Mouse (Mus musculus) brain, embryonic 14.5 days (tissue): ENCODE data around the gene Anxa7. TPM values are rescaled to one million over a fixed set of nuclear protein-coding genes. Genes with fewer than 3 reads are reported as not detected.
A peak's percentile ranks its signal among the peaks of the same experiment; 100 is the strongest.

Experiments used
- DNase-seq: peaks from one replicate; pipeline ENCODE4 v3.0.0-alpha.2; 2011; ENCODE audit warnings: low read depth
- CTCF ChIP-seq: fragments of 200-500 bp; IDR thresholded peaks from 2 replicates; pipeline ENCODE4 v1.5.1; 2012; ENCODE audit warnings: inconsistent platforms, mild to moderate bottlenecking, moderate library complexity, borderline replicate concordance; ENCODE audit not compliant: insufficient read depth, insufficient read length; ENCODE audit errors: extremely low read depth
- POLR2A ChIP-seq: fragments of 200-500 bp; IDR thresholded peaks from 2 replicates; pipeline ENCODE4 v1.6.1; 2012; ENCODE audit warnings: mild to moderate bottlenecking, inconsistent platforms, borderline replicate concordance; ENCODE audit not compliant: poor library complexity, insufficient read depth, insufficient read length, severe bottlenecking; ENCODE audit errors: extremely low read depth
- polyA plus RNA-seq: library from polyadenylated mRNA; depleted of rRNA; stranded (reverse); fragments of >200 nt; gene quantifications from 2 replicates; pipeline ENCODE4 v1.2.3, GENCODE M21; 2012; rRNA removed

Anxa7 gene
- polyA plus RNA-seq = 18.0 and 18.9 TPM in 2 replicates

GRCm38 (mm10) chr14:20479291-20480194, at the start of gene Anxa7:
Gene Anxa7, minus strand, starts transcription at chr14:20480133.
- DNase-seq = peak; percentile 69
- TF ChIP-seq POLR2A (0 out of 2 replicates have a peak, but pooled peaks have one; percentile 18), CTCF (no peak)

GRCm38 (mm10) chr14:20529643-20530042, 49.7 kb upstream of the Anxa7 start:
- DNase-seq = no peak
- TF ChIP-seq POLR2A (no peak), CTCF (no peak)

GRCm38 (mm10) chr14:20520179-20520578, 40.2 kb upstream of the Anxa7 start:
- no peak for TF ChIP-seq CTCF
- TF ChIP-seq POLR2A = no peak
- DNase-seq = no peak

GRCm38 (mm10) chr14:20508424-20508823, 28.5 kb upstream of the Anxa7 start:
- no peak for TF ChIP-seq POLR2A
- no peak for TF ChIP-seq CTCF
- no peak for DNase-seq

GRCm38 (mm10) chr14:20502966-20503365, 23.0 kb upstream of the Anxa7 start:
- no peak for TF ChIP-seq POLR2A

GRCm38 (mm10) chr14:20499982-20500381, 20.0 kb upstream of the Anxa7 start:
- DNase-seq = peak; percentile 12
- TF ChIP-seq CTCF (no peak), POLR2A (no peak)

More at GRCm38 (mm10) chr14:20502966-20503365, 23.0 kb upstream of the Anxa7 start:
- no peak for DNase-seq

GRCm38 (mm10) chr14:20496603-20497002, 16.7 kb upstream of the Anxa7 start, which contains the start of gene Mss51:
Gene Mss51, minus strand, starts transcription at chr14:20496901.
- DNase-seq = no peak
- TF ChIP-seq CTCF = no peak
- no peak for TF ChIP-seq POLR2A

- TF ChIP-seq POLR2A (no peak), CTCF (no peak)
- DNase-seq = no peak
Observed at GRCm38 (mm10) chr14:20486031-20486430, 6.1 kb upstream of the Anxa7 start.

GRCm38 (mm10) chr14:20482051-20482751, 2.3 kb upstream of the Anxa7 start:
- DNase-seq = no peak
- TF ChIP-seq POLR2A = no peak

- TF ChIP-seq CTCF (no peak), POLR2A (no peak)
- DNase-seq = no peak
Observed at GRCm38 (mm10) chr14:20481211-20481610, 1.3 kb upstream of the Anxa7 start.

GRCm38 (mm10) chr14:20480195-20480579, 254 bp upstream of the Anxa7 start:
- DNase-seq = no peak
- TF ChIP-seq POLR2A (no peak), CTCF (no peak)
